Mouse (Mus musculus) liver, adult 2 months (tissue): ENCODE measurements at regions not wholly inside any gene's neighbourhood (a gene's known extent, or its start where the extent isn't known, plus 50 kb on each side); places are given as distances from the start of the nearest gene placed in this dataset.

Experiments used
- CTCF ChIP-seq: fragments of 200-500 bp; IDR thresholded peaks from 2 replicates; pipeline ENCODE4 v1.5.1; 2011; ENCODE audit warnings: low read depth, low read length, control low read depth
- POLR2A ChIP-seq: fragments of 200-500 bp; IDR thresholded peaks from 2 replicates; pipeline ENCODE4 v1.6.1; 2011; ENCODE audit warnings: low read length, control low read depth; ENCODE audit not compliant: insufficient read depth; ENCODE audit errors: extremely low read depth

DNA sequence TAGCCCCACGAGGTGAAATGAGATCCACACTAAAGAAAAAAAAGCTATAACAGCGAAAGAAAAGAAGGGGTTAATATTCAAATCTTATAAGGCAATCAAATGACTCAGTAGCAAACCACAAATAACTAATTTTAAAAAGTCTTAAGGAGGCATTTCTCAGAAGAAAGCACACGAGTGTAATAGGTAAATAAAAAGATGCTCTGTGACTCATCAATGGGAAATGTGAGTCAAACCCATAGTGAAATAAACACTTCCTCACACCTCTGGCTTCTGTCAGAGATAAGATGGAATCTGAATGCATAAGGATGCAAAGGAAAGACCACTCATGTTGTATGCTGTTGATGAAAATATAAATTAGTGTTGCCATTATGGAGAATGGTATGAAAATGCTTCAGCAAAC, 337.1 kb upstream of the Acvr2a start:
- no peak for TF ChIP-seq POLR2A
- TF ChIP-seq CTCF, result no peak
